28 mouse cellular contexts compared by ENCODE assay signal in genomic region chr1:150593614-150594013, GRCm38 (mm10).
DNase-seq lines count a peak whose midpoint lies in the region; ATAC-seq lines count a peak whose summit lies in the region.
"Had no signal": no experiment of that assay in that cellular context is flagged by ENCODE, and none has a peak within 500 bp of the region (broad histone marks: within the 10 kb centered on the region; RNA-seq: fewer than 3 reads in every experiment).

No protein-coding gene starts in this region.

- ATAC-seq in kidney, embryonic 16.5 days (ENCODE audit: low FRiP score, low TSS enrichment), result 0 out of 2 replicates have a peak, but pooled peaks have one; percentile 42
- no peak for ATAC-seq in hindbrain, embryonic 13.5 days (ENCODE audit: low FRiP score)
- ATAC-seq: CD4-positive, CD25-positive, alpha-beta regulatory T cell, adult 4 months; forebrain, postnatal 0 days; hindbrain, embryonic 16.5 days; intestine, postnatal 0 days had no signal

- H3K4me2 ChIP-seq in kidney, embryonic 16.5 days (replicated peaks; ENCODE audit: low read depth, low read length), result no peak overlapping the region
- H3K4me2 ChIP-seq in hindbrain, embryonic 13.5 days, result no peak overlapping the region
- H3K4me2 ChIP-seq: embryonic facial prominence, embryonic 15.5 days; forebrain, embryonic 12.5 days; liver, embryonic 15.5 days; lung, embryonic 14.5 days; midbrain, embryonic 12.5 days had no signal

- WGBS in kidney, embryonic 16.5 days, result 39% methylated on average over 13 of the region's 13 CpGs
- WGBS in limb, embryonic 10.5 days, result 47% methylated on average over 13 of the region's 13 CpGs
- 93% methylated on average over 13 of the region's 13 CpGs for WGBS in hindbrain, embryonic 13.5 days

- DNase-seq in kidney, postnatal 10 days, result no peak
- DNase-seq in forelimb bud, embryonic 11.5 days (ENCODE audit: low read depth, low spot score), result peak; percentile 63
- peak; percentile 38 for DNase-seq in limb, embryonic 10.5 days (ENCODE audit: low spot score)
- DNase-seq in mesoderm, embryonic 11.5 days (ENCODE audit: low read depth, low spot score), result peak; percentile 35
- no peak for DNase-seq in left cerebral cortex, adult 8-10 months (ENCODE audit: low spot score in 2 of 2)
- DNase-seq: adrenal gland, postnatal 14 days; cerebellum, adult 11-12 months; cerebellum, adult 9-11 months; forebrain, postnatal 0 days; gastrocnemius, postnatal 14 days; heart, postnatal 14 days; kidney, postnatal 14 days; layer of hippocampus, adult 9-11 months; lung, embryonic 14.5 days; lung, postnatal 14 days; thymus, adult 2 months; thymus, postnatal 36 days had no signal

- H3K27ac ChIP-seq in kidney, embryonic 16.5 days (ENCODE audit: low read length), result no peak overlapping the region
- H3K27ac ChIP-seq in limb, embryonic 10.5 days, result peak overlapping the region; percentile 66; the same call in 1 of the 2 replicates
- no peak overlapping the region for H3K27ac ChIP-seq in hindbrain, embryonic 13.5 days
- H3K27ac ChIP-seq: embryonic facial prominence, embryonic 10.5 days; embryonic facial prominence, embryonic 15.5 days; forebrain, embryonic 12.5 days; hindbrain, embryonic 10.5 days; liver, embryonic 15.5 days; midbrain, embryonic 12.5 days had no signal

- no peaks in the 10 kb centered on the region for H3K27me3 ChIP-seq in kidney, embryonic 16.5 days (ENCODE audit: insufficient read depth, low read length)
- H3K27me3 ChIP-seq in limb, embryonic 10.5 days (ENCODE audit: low read depth, poor library complexity, severe bottlenecking), result no peaks in the 10 kb centered on the region
- peaks cover 25% of the 10 kb centered on the region for H3K27me3 ChIP-seq in hindbrain, embryonic 13.5 days
- H3K27me3 ChIP-seq: embryonic facial prominence, embryonic 15.5 days; forebrain, embryonic 12.5 days; liver, embryonic 15.5 days had no signal

- no peaks in the 10 kb centered on the region for H3K4me1 ChIP-seq in kidney, embryonic 16.5 days (ENCODE audit: insufficient read depth, low read length)
- H3K4me1 ChIP-seq in limb, embryonic 10.5 days, result peaks cover 34% of the 10 kb centered on the region
- no peaks in the 10 kb centered on the region for H3K4me1 ChIP-seq in hindbrain, embryonic 13.5 days (replicated peaks)
- H3K4me1 ChIP-seq: embryonic facial prominence, embryonic 10.5 days; embryonic facial prominence, embryonic 15.5 days; forebrain, embryonic 12.5 days; hindbrain, embryonic 10.5 days; liver, embryonic 15.5 days; midbrain, embryonic 12.5 days had no signal

- no peak overlapping the region for H3K4me3 ChIP-seq in kidney, embryonic 16.5 days (ENCODE audit: low read length)
- H3K4me3 ChIP-seq in limb, embryonic 10.5 days, result no peak overlapping the region
- H3K4me3 ChIP-seq in hindbrain, embryonic 13.5 days, result no peak overlapping the region
- H3K4me3 ChIP-seq: embryonic facial prominence, embryonic 10.5 days; embryonic facial prominence, embryonic 15.5 days; forebrain, embryonic 12.5 days; hindbrain, embryonic 10.5 days; liver, embryonic 15.5 days; midbrain, embryonic 12.5 days had no signal

- H3K9ac ChIP-seq in kidney, embryonic 16.5 days (replicated peaks; ENCODE audit: low read length), result no peak overlapping the region
- no peak overlapping the region for H3K9ac ChIP-seq in hindbrain, embryonic 13.5 days
- H3K9ac ChIP-seq: embryonic facial prominence, embryonic 15.5 days; forebrain, embryonic 12.5 days; forebrain, postnatal 0 days; liver, embryonic 15.5 days; lung, embryonic 14.5 days; midbrain, embryonic 12.5 days had no signal

- H3K36me3 ChIP-seq in kidney, embryonic 16.5 days (ENCODE audit: insufficient read depth, low read length), result peaks cover 4% of the 10 kb centered on the region; the same call in 1 of the 2 replicates
- H3K36me3 ChIP-seq in limb, embryonic 10.5 days, result peaks cover 25% of the 10 kb centered on the region
- H3K36me3 ChIP-seq in hindbrain, embryonic 13.5 days, result no peaks in the 10 kb centered on the region
- H3K36me3 ChIP-seq: forebrain, embryonic 12.5 days; hindbrain, embryonic 10.5 days; liver, embryonic 15.5 days; midbrain, embryonic 12.5 days had no signal

- H3K9me3 ChIP-seq in kidney, embryonic 16.5 days (ENCODE audit: low read length), result no peaks in the 10 kb centered on the region
- no peaks in the 10 kb centered on the region for H3K9me3 ChIP-seq in limb, embryonic 10.5 days (replicated peaks)
- no peaks in the 10 kb centered on the region for H3K9me3 ChIP-seq in hindbrain, embryonic 13.5 days
- H3K9me3 ChIP-seq: embryonic facial prominence, embryonic 10.5 days; embryonic facial prominence, embryonic 15.5 days; forebrain, embryonic 12.5 days; hindbrain, embryonic 10.5 days; liver, embryonic 15.5 days; midbrain, embryonic 12.5 days had no signal

Comparison
In these comparisons a context has a peak if more than half of its experiments do, and no peak if none do; other contexts are left out.
1. DNase-seq: peak in forelimb bud, embryonic 11.5 days (single experiment), limb, embryonic 10.5 days (single experiment) and mesoderm, embryonic 11.5 days (single experiment); none in kidney, postnatal 10 days (single experiment) and left cerebral cortex, adult 8-10 months (0 of 2).